Mouse (Mus musculus): ENCODE measurements around the gene Wdr25. TPM values are rescaled to one million over a fixed set of nuclear protein-coding genes. Genes with fewer than 3 reads are reported as not detected.

Wdr25 gene
- polyA plus RNA-seq, 1 experiment from 2014 or later, result 9.1 TPM

DNA sequence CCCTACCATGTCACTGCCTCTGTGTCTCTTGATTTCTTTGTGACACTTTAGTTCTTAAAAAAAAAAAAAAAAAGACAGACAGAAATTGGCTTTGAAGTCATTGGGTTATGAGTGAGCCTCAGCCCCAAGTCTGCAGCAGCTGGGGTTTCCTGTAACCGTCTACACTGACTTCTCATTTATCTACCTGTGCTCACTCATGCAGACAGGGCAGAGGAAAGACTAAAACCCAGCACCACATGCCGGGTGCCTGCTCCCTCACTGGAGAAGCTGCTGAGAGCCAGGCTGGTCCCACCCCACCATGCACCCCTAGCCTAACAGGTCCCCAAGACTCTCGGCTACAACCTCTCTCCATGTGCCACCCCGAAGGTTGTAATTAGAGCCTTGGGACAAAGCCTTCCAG, 164.3 kb downstream of the Wdr25 start:
- DNase-seq (ENCODE audit: low spot score), result peak; percentile 73

DNA sequence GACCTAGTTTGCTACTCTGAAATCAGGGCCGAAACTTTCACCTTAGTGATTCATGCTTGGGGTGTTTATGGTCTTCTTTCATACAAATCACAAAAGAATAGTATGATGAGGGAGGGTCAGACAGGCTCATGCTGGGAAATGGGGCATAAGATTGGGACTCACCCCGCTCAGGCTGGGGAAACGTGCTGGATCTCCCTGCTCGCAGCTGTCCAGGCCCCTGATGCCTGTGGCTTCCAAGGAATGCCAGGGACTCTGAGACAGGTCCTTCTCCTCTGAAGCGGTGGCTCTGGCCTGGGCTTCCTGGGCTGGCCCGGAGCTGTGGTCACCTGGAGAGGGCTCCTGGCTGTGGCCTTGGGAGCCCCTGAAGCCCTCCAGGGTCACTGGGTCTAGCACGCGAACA, 165.2 kb downstream of the Wdr25 start:
- no peak for DNase-seq (ENCODE audit: low spot score)

DNA sequence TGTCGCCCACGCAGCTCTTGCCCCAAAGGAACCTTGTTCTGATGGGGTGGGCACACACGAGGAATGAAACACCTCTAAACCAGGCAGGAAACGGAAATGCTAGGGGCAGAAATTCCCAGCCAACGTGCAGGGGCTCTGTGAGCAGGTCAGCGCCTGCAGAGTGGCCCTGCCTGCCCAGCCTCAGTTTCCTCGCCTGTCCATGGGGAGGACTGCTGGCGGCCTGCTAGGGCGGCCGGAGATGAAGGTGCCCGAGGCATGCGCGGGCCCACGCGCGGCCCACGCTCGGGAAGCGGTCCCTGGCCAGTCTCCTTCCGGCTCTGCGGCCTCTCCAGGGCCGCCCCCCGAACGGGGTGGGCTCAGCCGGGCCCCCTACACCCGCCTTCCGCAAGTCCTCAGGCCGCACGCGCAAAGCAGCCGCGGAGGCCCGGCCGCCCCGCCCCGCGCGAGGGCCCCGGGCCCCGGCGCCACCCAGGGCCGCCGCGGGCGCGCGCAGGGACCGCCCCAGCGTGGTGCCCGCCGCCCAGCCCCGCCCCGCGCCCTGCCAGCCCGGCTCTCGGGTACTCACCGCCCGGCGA, 174.2 kb downstream of the Wdr25 start:
- DNase-seq (ENCODE audit: low spot score), result peak; percentile 60

DNA sequence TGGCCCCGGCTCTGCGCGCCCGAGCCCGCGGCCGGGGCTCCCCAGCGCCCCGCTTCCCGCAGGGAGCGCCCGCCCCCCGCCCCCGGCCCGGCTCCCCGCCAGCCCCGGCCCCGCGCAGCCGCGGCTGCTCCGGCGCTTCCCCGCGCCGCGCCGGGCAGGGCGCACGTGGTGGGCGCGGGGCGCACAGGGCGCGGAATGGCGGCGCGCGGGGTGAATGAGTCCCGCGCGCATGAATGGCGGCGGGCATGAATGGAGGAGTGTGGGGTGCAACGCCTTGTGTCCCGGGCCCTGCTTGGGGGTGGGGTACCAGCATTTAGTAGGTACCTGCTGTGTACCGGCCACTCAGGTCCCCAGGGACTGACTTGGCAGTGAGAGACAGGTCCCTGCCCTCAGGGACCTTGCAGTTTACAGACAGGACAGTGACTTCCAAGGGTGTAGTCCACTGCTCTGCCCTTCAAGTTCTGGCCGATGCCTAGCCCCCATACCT, 174.8 kb downstream of the Wdr25 start, which contains the start of gene Begain:
TSS of gene Begain (minus strand) at position 51 of the 487 bp plus-strand sequence.
- DNase-seq (ENCODE audit: low spot score), result peak; percentile 31

DNA sequence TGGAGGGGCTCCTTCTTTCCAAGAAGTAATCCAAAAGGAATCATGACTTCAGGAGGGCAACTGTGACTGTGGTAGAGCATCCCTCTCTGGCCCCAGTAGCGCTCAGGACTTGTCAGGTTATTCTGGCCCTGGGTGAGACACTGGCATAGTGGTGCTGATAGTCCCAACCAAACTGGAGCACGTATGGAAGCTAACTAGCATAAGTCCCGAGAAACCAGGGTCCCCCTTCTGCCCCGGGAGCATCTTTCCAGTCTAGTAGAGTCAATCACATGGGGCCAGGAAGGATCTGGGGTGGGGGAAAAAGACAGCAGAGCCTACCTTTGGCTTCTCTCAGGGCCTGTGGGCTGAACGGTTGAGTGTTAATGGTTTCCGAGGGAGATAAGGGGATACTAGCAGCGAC, 175.3 kb downstream of the Wdr25 start:
- no peak for DNase-seq (ENCODE audit: low spot score)

DNA sequence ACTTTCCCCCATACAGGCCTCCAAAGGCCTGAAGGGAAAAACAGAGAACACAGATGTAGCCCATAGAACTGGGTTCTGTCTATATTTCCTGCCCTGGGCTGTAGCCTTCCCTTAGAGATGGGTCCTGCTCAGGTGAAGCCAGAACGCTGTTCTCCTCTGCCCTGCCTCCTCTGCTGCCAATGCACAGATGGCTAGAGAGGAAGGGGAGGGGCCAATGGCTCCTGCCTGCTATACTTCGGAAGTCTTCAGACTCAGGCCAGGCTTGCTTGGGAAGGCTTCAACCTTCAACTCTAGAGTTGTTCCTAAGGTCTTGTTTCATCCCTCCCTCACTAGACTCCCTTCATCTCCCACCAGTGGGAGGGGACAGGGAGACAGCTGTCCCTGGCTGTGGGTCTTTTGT, 176.3 kb downstream of the Wdr25 start:
- DNase-seq (ENCODE audit: low spot score), result no peak

DNA sequence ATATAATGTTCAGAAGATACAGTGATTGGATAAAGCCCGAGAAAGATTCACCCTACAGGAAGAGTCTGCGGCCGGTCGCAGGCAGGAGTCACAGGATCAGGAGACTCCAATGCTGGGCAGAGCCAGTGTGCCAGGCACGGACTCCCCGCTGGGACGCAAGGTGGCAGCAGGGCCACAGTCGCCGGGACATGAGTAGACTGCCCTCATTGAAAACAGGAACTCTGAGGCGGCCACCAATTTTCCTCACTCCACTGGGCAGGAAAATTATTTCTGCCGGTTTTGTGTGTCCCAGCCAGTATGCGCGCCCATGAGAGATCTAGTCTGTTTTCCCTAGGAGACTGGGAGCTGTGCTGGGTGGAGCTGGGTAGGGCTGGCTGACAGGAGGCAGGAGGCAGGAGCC, 177.8 kb downstream of the Wdr25 start:
- no peak for DNase-seq (ENCODE audit: low spot score)

DNA sequence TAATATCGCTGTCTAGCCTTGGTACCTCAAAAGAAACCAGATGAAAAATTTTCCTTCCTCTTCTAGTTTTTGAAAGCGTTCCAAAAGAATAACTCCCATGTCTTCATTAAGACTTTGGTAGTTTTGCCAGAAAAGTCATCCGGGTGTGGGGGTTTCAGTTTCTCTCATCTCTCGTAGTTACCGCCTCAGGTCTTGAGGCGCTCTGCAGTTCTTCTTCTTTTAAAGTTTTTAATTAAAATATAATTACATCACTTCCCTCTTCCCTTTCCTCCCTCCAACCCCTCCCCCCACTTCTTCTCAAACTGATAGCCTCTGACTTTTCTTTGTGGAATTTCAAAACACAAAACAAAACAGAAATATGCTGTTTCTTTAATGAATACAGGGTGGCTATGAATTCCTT, 180.7 kb downstream of the Wdr25 start:
- DNase-seq (ENCODE audit: low spot score), result no peak

DNA sequence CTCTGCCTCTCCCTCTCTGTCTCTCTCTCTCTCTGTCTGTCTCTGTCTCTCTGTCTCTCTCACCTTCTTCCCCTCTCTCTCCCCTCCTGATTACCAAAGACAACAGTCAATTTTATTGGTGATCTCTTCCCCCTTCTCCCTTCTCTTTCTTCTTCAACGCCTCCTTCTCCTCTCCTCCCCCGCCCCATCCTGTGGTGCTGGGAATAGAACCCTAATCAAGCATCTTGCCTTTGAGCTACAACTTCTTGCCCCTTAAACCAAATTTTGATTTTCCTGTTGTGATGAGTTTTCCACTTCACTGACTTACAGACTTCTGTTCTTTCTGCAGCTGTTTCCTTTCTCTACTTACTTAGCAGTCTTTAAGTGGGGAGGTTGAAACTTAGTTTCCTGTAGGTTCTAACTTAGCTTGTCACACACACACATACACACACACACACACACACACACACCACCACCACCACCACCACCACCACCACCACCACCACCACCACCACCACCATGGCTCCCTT, 181.4 kb downstream of the Wdr25 start:
- no peak for DNase-seq (ENCODE audit: low spot score)

DNA sequence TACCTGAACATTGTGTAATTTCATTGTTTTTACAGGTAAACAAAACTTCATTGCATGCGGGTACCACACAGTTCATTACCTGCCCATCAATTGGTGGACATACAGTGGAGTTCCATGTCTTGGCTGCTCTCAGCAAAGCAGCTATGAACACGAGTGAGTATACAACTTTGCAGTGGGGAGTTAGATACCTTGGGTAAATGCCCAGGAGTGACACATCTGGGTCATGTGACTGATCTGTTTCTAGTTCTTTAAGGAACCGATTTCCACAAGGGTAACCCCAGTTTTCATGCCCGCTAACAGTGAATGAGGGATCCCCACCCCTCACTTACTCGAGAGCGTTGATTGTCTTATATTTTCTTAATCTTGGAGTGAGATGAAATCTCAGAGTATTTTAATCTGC, 183.6 kb downstream of the Wdr25 start:
- no peak for DNase-seq (ENCODE audit: low spot score)

Other genes starting within 250 kb of the Wdr25 start
- gene Degs2, start 191.3 kb upstream of the Wdr25 start, polyA plus RNA-seq (2015; fragmentation: Nextera tagmentation; extraction: Ambion mirVana), result 16.3 and 16.6 TPM in 2 replicates
- 20.6 and 27.4 TPM in 2 replicates for gene Yy1, start 100.7 kb upstream of the Wdr25 start, polyA plus RNA-seq (2015; fragmentation: Nextera tagmentation; extraction: Ambion mirVana)
- 14.8 and 16.4 TPM in 2 replicates for gene Slc25a29, start 57.7 kb upstream of the Wdr25 start, polyA plus RNA-seq (2015; fragmentation: Nextera tagmentation; extraction: Ambion mirVana)
- 7.3 and 8.4 TPM in 2 replicates for gene Slc25a47, start 57.6 kb upstream of the Wdr25 start, polyA plus RNA-seq (2015; fragmentation: Nextera tagmentation; extraction: Ambion mirVana)
- 59.5 and 64.1 TPM in 2 replicates for gene Wars, start 543 bp downstream of the Wdr25 start, polyA plus RNA-seq (2015; fragmentation: Nextera tagmentation; extraction: Ambion mirVana)
- gene Begain, start 174.6 kb downstream of the Wdr25 start, polyA plus RNA-seq (2015; fragmentation: Nextera tagmentation; extraction: Ambion mirVana), result 1.7 and 2.0 TPM in 2 replicates